Mouse (Mus musculus) liver, adult 2 months (tissue): ENCODE results near the gene Gm10401.

Source experiments
- CTCF ChIP-seq: fragments of 200-500 bp; IDR thresholded peaks from 2 replicates; pipeline ENCODE4 v1.5.1; 2011; ENCODE audit warnings: low read depth, low read length, control low read depth
- POLR2A ChIP-seq: fragments of 200-500 bp; IDR thresholded peaks from 2 replicates; pipeline ENCODE4 v1.6.1; 2011; ENCODE audit warnings: low read length, control low read depth; ENCODE audit not compliant: insufficient read depth; ENCODE audit errors: extremely low read depth

DNA sequence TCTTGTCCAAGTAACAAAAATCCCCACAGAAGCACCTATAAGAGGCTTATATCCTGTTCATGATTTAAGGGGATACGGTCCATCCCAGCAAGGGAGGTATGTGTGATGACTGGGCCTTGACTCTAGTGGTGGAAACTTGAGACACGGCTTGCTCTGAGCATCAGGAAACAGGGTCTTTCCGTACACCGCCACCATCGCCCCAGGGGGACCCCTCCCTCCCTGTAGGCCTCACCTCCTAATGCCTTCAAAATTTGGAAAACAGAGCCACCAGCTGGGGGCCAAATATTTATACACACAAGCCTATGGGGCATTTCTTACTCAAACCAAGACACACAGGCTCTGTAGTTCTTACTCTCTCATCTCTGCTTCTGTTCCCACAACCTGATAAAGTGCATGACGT, 6.3 kb downstream of the Gm10401 start:
- TF ChIP-seq POLR2A (no peak), CTCF (no peak)
